Mouse (Mus musculus): ENCODE data around the gene Hspb2.
A peak's percentile ranks its signal among the peaks of the same experiment; 100 is the strongest.

Gene Hspb2

GRCm38 (mm10) chr9:50750706-50751105, 1.4 kb downstream of the Hspb2 start:
- DNase-seq (ENCODE audit: low read depth, low spot score) = no peak

- no peak for DNase-seq (ENCODE audit: low read depth, low spot score)
Measured at GRCm38 (mm10) chr9:50746214-50746677, 5.9 kb downstream of the Hspb2 start, which contains the start of gene 2310030G06Rik. 2310030G06Rik (minus strand) TSS chr9:50746536.

GRCm38 (mm10) chr9:50745806-50746205, 6.3 kb downstream of the Hspb2 start:
- no peak for DNase-seq (ENCODE audit: low read depth, low spot score)

GRCm38 (mm10) chr9:50742744-50743143, 9.4 kb downstream of the Hspb2 start:
- no peak for DNase-seq (ENCODE audit: low read depth, low spot score)

- DNase-seq (ENCODE audit: low read depth, low spot score) = no peak
Measured at GRCm38 (mm10) chr9:50742261-50742660, 9.9 kb downstream of the Hspb2 start.

GRCm38 (mm10) chr9:50740867-50741784, 11.0 kb downstream of the Hspb2 start:
- DNase-seq (ENCODE audit: low read depth, low spot score) = no peak

- DNase-seq (ENCODE audit: low read depth, low spot score) = peak; percentile 94
Measured at GRCm38 (mm10) chr9:50738914-50739870, 13.0 kb downstream of the Hspb2 start, which contains the start of gene Dixdc1. Dixdc1 (minus strand) TSS chr9:50739517.

GRCm38 (mm10) chr9:50734989-50735388, 17.2 kb downstream of the Hspb2 start:
- DNase-seq (ENCODE audit: low read depth, low spot score) = no peak

GRCm38 (mm10) chr9:50732560-50732959, 19.6 kb downstream of the Hspb2 start:
- DNase-seq (ENCODE audit: low read depth, low spot score) = no peak

- DNase-seq (ENCODE audit: low read depth, low spot score) = no peak
Measured at GRCm38 (mm10) chr9:50729600-50729999, 22.6 kb downstream of the Hspb2 start.

- no peak for DNase-seq (ENCODE audit: low read depth, low spot score)
Measured at GRCm38 (mm10) chr9:50727925-50728651, 24.1 kb downstream of the Hspb2 start.

GRCm38 (mm10) chr9:50727171-50727924, 24.8 kb downstream of the Hspb2 start:
- DNase-seq (ENCODE audit: low read depth, low spot score) = no peak

- DNase-seq (ENCODE audit: low read depth, low spot score) = no peak
Measured at GRCm38 (mm10) chr9:50725921-50726590, 26.1 kb downstream of the Hspb2 start.

- no peak for DNase-seq (ENCODE audit: low read depth, low spot score)
Measured at GRCm38 (mm10) chr9:50724661-50725330, 27.4 kb downstream of the Hspb2 start.

- no peak for DNase-seq (ENCODE audit: low read depth, low spot score)
Measured at GRCm38 (mm10) chr9:50724147-50724546, 28.0 kb downstream of the Hspb2 start.

GRCm38 (mm10) chr9:50723406-50723805, 28.7 kb downstream of the Hspb2 start:
- peak; percentile 47 for DNase-seq (ENCODE audit: low read depth, low spot score)

- no peak for DNase-seq (ENCODE audit: low read depth, low spot score)
Measured at GRCm38 (mm10) chr9:50722451-50722911, 29.7 kb downstream of the Hspb2 start.

GRCm38 (mm10) chr9:50721061-50721460, 31.1 kb downstream of the Hspb2 start:
- no peak for DNase-seq (ENCODE audit: low read depth, low spot score)

- no peak for DNase-seq (ENCODE audit: low read depth, low spot score)
Measured at GRCm38 (mm10) chr9:50718878-50719277, 33.3 kb downstream of the Hspb2 start.

All from skeletal muscle tissue, adult 2 months (tissue).